Mouse (Mus musculus) olfactory bulb, adult 2 months (tissue): ENCODE measurements around the gene Rps27a.

Experiments
- CTCF ChIP-seq: fragments of 200-500 bp; IDR thresholded peaks from 2 replicates; pipeline ENCODE4 v1.5.1; 2012; ENCODE audit warnings: low read depth, mild to moderate bottlenecking, low read length, moderate library complexity; ENCODE audit not compliant: insufficient read depth
- POLR2A ChIP-seq: fragments of 200-500 bp; IDR thresholded peaks from 2 replicates; pipeline ENCODE4 v1.6.1; 2012; ENCODE audit warnings: mild to moderate bottlenecking, low read depth, low read length, moderate library complexity; ENCODE audit not compliant: insufficient read depth

- 0 out of 2 replicates have a peak, but pooled peaks have one; percentile 29 for TF ChIP-seq CTCF
- TF ChIP-seq POLR2A, result peak; percentile 86
These were observed 21.7 kb downstream of the Rps27a start, which contains the start of gene Mtif2 for GRCm38 (mm10) chr11:29525988-29526794.
